Mouse (Mus musculus): ENCODE measurements at regions not wholly inside any gene's neighbourhood (a gene's known extent, or its start where the extent isn't known, plus 50 kb on each side); places are given as distances from the start of the nearest gene placed in this dataset.

GRCm38 (mm10) chr9:32029786-32030185 is 86.2 kb upstream of the Arhgap32 start:
- TF ChIP-seq POLR2A (IDR thresholded peaks at IDR 0.05; ENCODE audit: insufficient read depth, low read depth, low read length) (no peak), CTCF (IDR thresholded peaks at IDR 0.05) (no peak)

All from heart, adult 2 months (tissue).